Mouse (Mus musculus) MEL-GATA-1-ER (cell line): Measurements from ENCODE around the gene Gng12.

ENCODE experiments used
- DNase-seq: peaks from one replicate; pipeline ENCODE4 v3.0.0-alpha.2; 2012; ENCODE audit warnings: low read depth; ENCODE audit errors: extremely low read depth

The Gng12 gene

GRCm38 (mm10) chr6:67050063-67050462, 153.9 kb downstream of the Gng12 start:
- DNase-seq = no peak

- DNase-seq = peak; percentile 63
Measured at GRCm38 (mm10) chr6:67056108-67056888, 160.1 kb downstream of the Gng12 start.

GRCm38 (mm10) chr6:67056889-67057564, 160.8 kb downstream of the Gng12 start:
- DNase-seq = peak; percentile 41

GRCm38 (mm10) chr6:67057574-67057973, 161.4 kb downstream of the Gng12 start:
- peak; percentile 11 for DNase-seq

- peak; percentile 81 for DNase-seq
Measured at GRCm38 (mm10) chr6:67057991-67058696, 161.9 kb downstream of the Gng12 start.

GRCm38 (mm10) chr6:67060057-67060456, 163.9 kb downstream of the Gng12 start:
- no peak for DNase-seq

GRCm38 (mm10) chr6:67069219-67069762, 173.1 kb downstream of the Gng12 start:
- DNase-seq = peak; percentile 25

- no peak for DNase-seq
Measured at GRCm38 (mm10) chr6:67069800-67070315, 173.7 kb downstream of the Gng12 start.
